Mouse (Mus musculus) heart, embryonic 11.5 days (tissue): ENCODE results near the gene Ankrd27. TPM values are rescaled to one million over a fixed set of nuclear protein-coding genes. Genes with fewer than 3 reads are reported as not detected.

ENCODE experiments used
- ATAC-seq: fragments of 200-750 bp; cut with Nextera tagmentation; replicated peaks from 2 replicates; pipeline ENCODE4 v1.8.0; 2017; ENCODE audit warnings: moderate library complexity; ENCODE audit not compliant: insufficient number of reproducible peaks, low FRiP score, low TSS enrichment
- H3K27ac ChIP-seq: fragments of 300-500 bp; sonication (generic); 2 replicates; pipeline ENCODE4 v1.5.1; 2014; ENCODE audit warnings: mild to moderate bottlenecking, low read depth, low read length
- H3K27me3 ChIP-seq: fragments of 300-500 bp; sonication (generic); 2 replicates; pipeline ENCODE4 v1.6.1; 2014; ENCODE audit warnings: mild to moderate bottlenecking, low read length, mixed read lengths; ENCODE audit not compliant: control insufficient read depth, insufficient read depth
- H3K36me3 ChIP-seq: fragments of 300-500 bp; sonication (generic); 2 replicates; pipeline ENCODE4 v1.6.1; 2014; ENCODE audit warnings: mild to moderate bottlenecking, low read length, moderate library complexity, mixed read lengths; ENCODE audit not compliant: control insufficient read depth, insufficient read depth
- H3K4me1 ChIP-seq: fragments of 300-500 bp; sonication (generic); 2 replicates; pipeline ENCODE4 v1.6.1; 2014; ENCODE audit warnings: low read length; ENCODE audit not compliant: control insufficient read depth, insufficient read depth
- H3K4me2 ChIP-seq: fragments of 300-500 bp; sonication (generic); 2 replicates; pipeline ENCODE4 v1.6.1; 2014; ENCODE audit warnings: mild to moderate bottlenecking, moderate library complexity
- H3K4me3 ChIP-seq: fragments of 300-500 bp; sonication (generic); 2 replicates; pipeline ENCODE4 v1.5.1; 2014; ENCODE audit warnings: low read depth, low read length
- H3K9ac ChIP-seq: fragments of 300-500 bp; sonication (generic); 2 replicates; pipeline ENCODE4 v1.6.1; 2014; ENCODE audit warnings: mild to moderate bottlenecking, low read depth, low read length, moderate library complexity
- H3K9me3 ChIP-seq: fragments of 300-500 bp; sonication (generic); replicated peaks from 2 replicates; pipeline ENCODE4 v1.6.1; 2016; ENCODE audit warnings: low read length; ENCODE audit not compliant: control insufficient read depth
- WGBS: fragments of 180-500 bp; shearing (Covaris S2); extraction: QIAGEN DNeasy Blood & Tissue Kit; methylation state at CpG from one replicate; pipeline ENCODE4 v1.1.7; 2014; ENCODE audit not compliant: insufficient replicate concordance; 5-methylcytosine and 5-hydroxymethylcytosine counted together
- polyA plus RNA-seq: library from polyadenylated mRNA; unstranded; fragments of >200 nt; fragmentation: Nextera tagmentation; extraction: Ambion mirVana; gene quantifications from 2 replicates; pipeline ENCODE4 v1.2.1, GENCODE M21; 2014

The Ankrd27 gene
- polyA plus RNA-seq, 1 experiment from 2014 or later = 15.5 TPM

DNA sequence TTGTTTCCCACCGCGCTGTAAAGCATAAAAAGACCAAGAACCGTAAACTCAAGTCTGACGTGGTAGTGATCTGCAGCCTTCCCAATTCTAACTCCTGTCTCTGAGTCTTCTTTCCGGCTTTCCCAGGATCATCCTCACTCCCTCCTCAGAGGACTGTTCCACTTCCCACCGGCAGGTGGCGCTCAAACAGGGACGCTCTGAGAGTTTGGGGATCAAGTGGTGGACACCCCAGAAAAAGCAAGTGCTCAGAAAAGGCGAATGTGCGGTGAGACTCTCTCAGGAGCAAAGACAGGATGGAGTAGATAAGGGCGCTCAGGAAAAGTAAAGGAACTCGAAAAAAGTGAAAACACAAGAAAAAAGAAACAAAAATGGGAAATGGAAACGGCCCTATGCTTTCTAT lies 100.7 kb downstream of the Ankrd27 start:
- H3K27me3 ChIP-seq = no peaks in the 10 kb centered on the region
- 0 out of 2 replicates have a peak overlapping the region, but pooled peaks have one; percentile 11 for H3K9ac ChIP-seq
- H3K36me3 ChIP-seq = no peaks in the 10 kb centered on the region
- ATAC-seq = no peak
- H3K27ac ChIP-seq = no peak overlapping the region
- H3K4me3 ChIP-seq = peak overlapping the region; percentile 29; the same call in 1 of the 2 replicates
- peak overlapping the region; percentile 59 for H3K4me2 ChIP-seq
- 19% methylated on average over 13 of the region's 13 CpGs for WGBS
- H3K9me3 ChIP-seq = no peaks in the 10 kb centered on the region
- no peaks in the 10 kb centered on the region for H3K4me1 ChIP-seq

DNA sequence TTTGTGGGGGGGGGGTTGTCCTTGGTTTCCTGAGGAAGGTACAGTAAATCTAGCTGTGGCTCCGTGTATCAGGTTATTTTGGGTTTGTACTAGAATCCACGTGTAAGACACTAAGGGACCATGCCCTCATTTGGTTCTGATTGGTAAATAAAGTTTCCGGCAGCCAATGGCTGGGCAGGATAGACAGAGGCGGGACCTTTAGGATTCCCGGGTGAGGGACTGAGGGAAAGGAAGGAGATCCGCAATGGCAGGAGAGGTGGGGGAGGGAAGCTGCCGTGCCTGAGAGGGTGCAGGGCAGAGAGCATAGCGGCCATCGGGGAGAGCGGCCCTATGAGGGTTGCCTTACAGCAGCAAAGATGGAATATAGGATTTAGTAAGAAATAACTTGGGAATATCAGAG lies 101.2 kb downstream of the Ankrd27 start:
- WGBS = 18% methylated on average over 10 of the region's 10 CpGs
- Histone ChIP-seq H3K4me2 (peak overlapping the region; percentile 59), H3K4me1 (no peaks in the 10 kb centered on the region), H3K9me3 (no peaks in the 10 kb centered on the region), H3K9ac (no peak overlapping the region), H3K27me3 (no peaks in the 10 kb centered on the region), H3K4me3 (peak overlapping the region; percentile 29; the same call in 1 of the 2 replicates), H3K27ac (no peak overlapping the region), H3K36me3 (no peaks in the 10 kb centered on the region)
- peak; percentile 60 for ATAC-seq

DNA sequence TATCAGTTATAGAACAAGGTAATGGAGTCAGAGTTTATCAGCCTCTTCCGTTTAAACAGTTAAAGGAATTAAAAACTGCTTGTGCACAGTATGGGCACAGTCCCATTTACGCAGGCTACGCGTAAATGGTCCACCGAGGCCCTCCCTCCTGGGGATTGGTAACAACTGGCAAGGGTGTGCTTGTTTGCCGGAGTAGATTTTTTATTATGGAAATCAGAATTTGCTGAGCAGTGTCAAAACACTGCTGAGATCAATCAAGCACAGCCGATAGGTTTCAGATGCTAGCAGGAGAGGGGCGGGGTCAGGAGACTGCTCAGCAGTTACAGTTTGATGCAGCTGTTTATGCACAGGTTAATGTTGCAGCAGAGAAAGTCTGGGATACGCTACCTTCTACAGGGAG lies 102.2 kb downstream of the Ankrd27 start:
- no peak for ATAC-seq
- Histone ChIP-seq H3K9me3 (no peaks in the 10 kb centered on the region), H3K9ac (no peak overlapping the region), H3K4me1 (no peaks in the 10 kb centered on the region), H3K27ac (no peak overlapping the region), H3K4me3 (no peak overlapping the region), H3K36me3 (no peaks in the 10 kb centered on the region), H3K4me2 (no peak overlapping the region), H3K27me3 (no peaks in the 10 kb centered on the region)
- WGBS = 68% methylated on average over 9 of the region's 9 CpGs

Other genes with a start within 250 kb of the Ankrd27 start
- gene Faap24, start 189.4 kb upstream of the Ankrd27 start, polyA plus RNA-seq = 15.2 and 16.2 TPM in 2 replicates
- gene Cep89, start 189.2 kb upstream of the Ankrd27 start, polyA plus RNA-seq = 32.2 and 33.3 TPM in 2 replicates
- 0.66 and 1.7 TPM in 2 replicates for gene Slc7a9, start 137.4 kb upstream of the Ankrd27 start, polyA plus RNA-seq
- 0.42 and 0.67 TPM in 2 replicates for gene Tdrd12, start 48.5 kb upstream of the Ankrd27 start, polyA plus RNA-seq
- 90.4 and 99.8 TPM in 2 replicates for gene Nudt19, start 29.9 kb upstream of the Ankrd27 start, polyA plus RNA-seq
- 1.0 and 1.7 TPM in 2 replicates for gene Rgs9bp, start 662 bp upstream of the Ankrd27 start, polyA plus RNA-seq
- gene Pdcd5, start 61.3 kb downstream of the Ankrd27 start, polyA plus RNA-seq = 296 and 323 TPM in 2 replicates
- gene Dpy19l3, start 168.2 kb downstream of the Ankrd27 start, polyA plus RNA-seq = 15.9 and 17.9 TPM in 2 replicates
- 11.6 and 14.4 TPM in 2 replicates for gene Zfp507, start 216.8 kb downstream of the Ankrd27 start, polyA plus RNA-seq